Mouse (Mus musculus): Measurements from ENCODE around the gene Pcdh7.

GRCm38 (mm10) chr5:57865256-57865655 is 147.5 kb downstream of the Pcdh7 start:
- TF ChIP-seq CTCF (IDR thresholded peaks at IDR 0.05; ENCODE audit: low read depth, low read length), result no peak
- no peak for TF ChIP-seq POLR2A (IDR thresholded peaks at IDR 0.05; ENCODE audit: insufficient read depth, low read length)

Data from ES-Bruce4 (cell line).